Mouse (Mus musculus) CH12.LX (cell line): ENCODE data around the gene Sin3a.

Experiments
- CTCF ChIP-seq, 2 experiments: IDR thresholded peaks in 1 of 2; conservative IDR thresholded peaks in 1 of 2; 2 replicates each; pipeline ENCODE4 v1.5.1; 2011 to 2012; ENCODE audit warnings: low read depth in 2 of 2, low read length in 2 of 2, improper control_type of control experiment in 1 of 2, inconsistent platforms in 1 of 2, mild to moderate bottlenecking in 1 of 2, moderate library complexity in 1 of 2
- E2F4 ChIP-seq: IDR thresholded peaks from 2 replicates; pipeline ENCODE4 v1.6.1; 2011; ENCODE audit warnings: low read depth, low read length, improper control_type of control experiment; ENCODE audit not compliant: insufficient replicate concordance
- GABPA ChIP-seq: IDR thresholded peaks from 2 replicates; pipeline ENCODE4 v1.6.1; 2012; ENCODE audit warnings: low read depth, low read length, improper control_type of control experiment, inconsistent platforms; ENCODE audit not compliant: insufficient replicate concordance

- TF ChIP-seq E2F4 (no peak), GABPA (no peak), CTCF (conservative IDR thresholded peaks at IDR 0.05 in 1 of 2, IDR thresholded peaks at IDR 0.05 in 1 of 2; ENCODE audit: low read depth in 2 of 2, low read length in 2 of 2) (no peak)
Observed at GRCm38 (mm10) chr9:57156823-57157222, 85.0 kb downstream of the Sin3a start.
